Mouse (Mus musculus): ENCODE results near the gene Bcl2l14. TPM values are rescaled to one million over a fixed set of nuclear protein-coding genes. Genes with fewer than 3 reads are reported as not detected.

The Bcl2l14 gene
- polyA plus RNA-seq, 1 experiment from 2014 or later: not detected

DNA sequence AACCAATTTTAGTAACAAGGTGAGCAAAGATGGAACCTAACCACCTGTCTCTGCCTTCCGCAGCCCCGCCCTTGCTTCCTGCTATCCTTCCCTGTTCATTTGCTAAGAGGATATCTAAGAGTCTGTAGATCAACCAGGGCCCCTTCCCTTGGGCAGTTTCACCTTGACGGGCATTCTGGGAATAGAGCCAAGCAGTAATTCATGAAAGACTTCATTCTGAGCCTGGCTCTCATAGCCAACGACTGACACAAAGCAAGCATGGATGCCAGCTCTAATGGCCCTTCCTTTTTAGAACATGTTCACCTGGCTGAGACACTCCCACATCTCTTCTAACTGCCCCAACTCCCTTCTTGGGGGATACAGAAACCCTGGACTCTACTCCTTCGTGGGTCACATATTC, 18.9 kb upstream of the Bcl2l14 start:
- Histone ChIP-seq H3K27ac (replicated peaks) (no peak overlapping the region), H3K36me3 (no peaks in the 10 kb centered on the region), H3K4me3 (no peak overlapping the region), H3K27me3 (no peaks in the 10 kb centered on the region), H3K9me3 (peaks cover 9% of the 10 kb centered on the region), H3K4me1 (replicated peaks) (no peaks in the 10 kb centered on the region), H3K9ac (no peak overlapping the region), H3K4me2 (no peak overlapping the region)
- no peak for ATAC-seq (ENCODE audit: low read depth)
- 71% methylated on average over 5 of the region's 5 CpGs for WGBS

DNA sequence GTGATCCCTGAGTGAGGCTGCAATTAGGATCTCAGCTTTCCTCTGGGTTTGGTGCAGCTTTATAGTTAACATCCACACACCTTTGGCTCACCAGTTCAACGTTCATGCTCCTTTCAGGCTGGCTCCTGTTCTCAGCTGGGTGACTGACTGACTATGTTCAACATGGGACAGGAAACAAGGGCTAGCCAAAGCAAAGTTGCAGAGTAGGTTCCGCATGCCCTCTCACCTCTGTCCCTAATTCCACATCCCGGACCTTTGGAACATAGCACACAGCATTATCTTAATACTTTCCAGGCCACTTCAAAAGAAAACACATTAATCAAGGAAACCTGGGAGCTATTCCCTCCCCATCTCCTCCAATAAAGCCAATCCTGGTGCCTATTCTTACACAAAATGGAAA, 18.3 kb upstream of the Bcl2l14 start:
- Histone ChIP-seq H3K4me1 (replicated peaks) (no peaks in the 10 kb centered on the region), H3K27me3 (no peaks in the 10 kb centered on the region), H3K4me3 (no peak overlapping the region), H3K9me3 (peaks cover 9% of the 10 kb centered on the region), H3K36me3 (no peaks in the 10 kb centered on the region), H3K9ac (no peak overlapping the region), H3K4me2 (no peak overlapping the region), H3K27ac (replicated peaks) (no peak overlapping the region)
- 79% methylated on average over 3 of the region's 3 CpGs for WGBS
- ATAC-seq (ENCODE audit: low read depth): no peak

DNA sequence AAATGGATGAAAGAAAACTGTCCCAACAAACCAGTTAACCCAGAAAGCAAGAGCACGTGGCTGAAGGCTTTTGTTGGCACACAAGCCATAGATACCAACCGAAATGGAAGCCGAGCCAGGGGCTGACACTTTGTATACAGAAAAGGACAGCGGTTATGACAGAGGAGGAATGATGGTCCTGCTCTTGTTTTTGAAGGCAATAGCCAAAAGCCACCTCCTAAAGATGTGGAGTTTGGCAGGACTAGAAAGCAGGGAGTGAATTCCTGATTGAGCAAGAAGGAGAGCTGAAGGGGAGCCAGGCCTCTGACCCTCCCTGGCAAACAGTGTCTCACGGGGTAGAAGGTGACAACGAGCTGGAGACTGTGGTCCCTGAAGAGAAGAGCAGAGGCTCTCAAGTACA, 14.7 kb upstream of the Bcl2l14 start:
- Histone ChIP-seq H3K4me2 (no peak overlapping the region), H3K36me3 (no peaks in the 10 kb centered on the region), H3K4me3 (no peak overlapping the region), H3K9me3 (peaks cover 9% of the 10 kb centered on the region), H3K27me3 (no peaks in the 10 kb centered on the region), H3K4me1 (replicated peaks) (no peaks in the 10 kb centered on the region), H3K9ac (no peak overlapping the region), H3K27ac (replicated peaks) (no peak overlapping the region)
- ATAC-seq (ENCODE audit: low read depth): no peak
- 85% methylated on average over 6 of the region's 6 CpGs for WGBS

- WGBS: 82% methylated on average over 6 of the region's 6 CpGs
- Histone ChIP-seq H3K27me3 (no peaks in the 10 kb centered on the region), H3K4me3 (no peak overlapping the region), H3K36me3 (no peaks in the 10 kb centered on the region), H3K9me3 (no peaks in the 10 kb centered on the region), H3K27ac (replicated peaks) (no peak overlapping the region), H3K9ac (no peak overlapping the region), H3K4me1 (replicated peaks) (peaks cover 7% of the 10 kb centered on the region; the same call in 1 of the 2 replicates), H3K4me2 (no peak overlapping the region)
- no peak for ATAC-seq (ENCODE audit: low read depth)
Observed at GRCm38 (mm10) chr6:134385931-134386330, 10.2 kb upstream of the Bcl2l14 start.

DNA sequence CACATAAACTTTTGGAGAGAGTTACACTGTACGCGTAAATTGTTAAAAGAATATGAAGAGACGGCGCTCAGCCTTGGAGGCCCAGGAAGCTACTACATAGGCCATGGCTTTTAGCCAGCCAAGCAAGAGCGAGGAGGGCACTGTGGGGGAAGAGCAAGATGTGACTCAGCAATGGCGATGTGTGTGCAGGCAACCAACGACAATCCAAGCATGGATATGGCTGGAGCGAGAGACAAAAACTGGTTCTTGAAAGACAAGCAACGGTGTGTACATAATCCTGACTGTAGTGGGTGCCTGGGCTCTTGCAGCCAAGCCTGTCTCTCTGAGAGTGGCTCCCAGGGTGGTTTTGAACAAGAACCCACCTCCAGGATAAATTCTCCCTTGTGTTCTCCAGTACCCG, 8.7 kb upstream of the Bcl2l14 start:
- no peak for ATAC-seq (ENCODE audit: low read depth)
- 91% methylated on average over 10 of the region's 10 CpGs for WGBS

DNA sequence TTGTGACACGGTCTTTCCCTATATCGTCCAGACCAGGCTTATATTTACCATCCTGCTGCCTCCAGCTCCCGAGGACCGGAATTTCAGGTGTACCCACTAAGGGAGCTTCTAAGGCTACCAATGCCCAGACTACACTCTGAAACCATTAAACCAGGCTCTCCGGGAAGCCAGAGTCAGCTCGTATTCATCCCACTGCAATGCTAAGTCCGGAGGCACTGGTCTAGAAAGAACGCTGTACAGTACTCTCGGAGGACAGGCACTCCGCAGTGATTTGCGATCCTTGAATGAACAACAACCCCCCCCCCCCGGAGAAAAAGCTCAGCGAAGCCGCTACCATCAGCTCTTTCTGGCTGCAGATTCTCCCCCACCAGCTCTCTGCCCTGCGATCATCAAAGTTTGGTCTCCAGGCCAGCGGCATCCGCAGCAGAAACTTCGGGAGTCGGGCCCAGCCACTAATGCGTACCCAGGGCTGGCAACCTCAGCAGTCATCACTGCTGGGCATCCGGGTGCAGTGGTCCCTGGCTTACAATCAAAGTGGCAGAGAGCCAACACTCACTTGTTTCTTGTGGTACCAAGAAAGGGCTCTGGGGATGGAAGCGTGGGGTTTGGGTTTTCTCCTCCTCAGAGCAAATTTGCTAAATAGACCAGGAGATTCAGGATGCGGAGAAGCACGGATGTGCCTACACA, 7.6 kb upstream of the Bcl2l14 start:
- Histone ChIP-seq H3K9ac (no peak overlapping the region), H3K4me2 (peak overlapping the region; percentile 22; the same call in 1 of the 2 replicates), H3K27me3 (no peaks in the 10 kb centered on the region), H3K4me1 (replicated peaks) (peaks cover 7% of the 10 kb centered on the region; the same call in 1 of the 2 replicates), H3K4me3 (no peak overlapping the region), H3K27ac (replicated peaks) (no peak overlapping the region), H3K36me3 (no peaks in the 10 kb centered on the region), H3K9me3 (no peaks in the 10 kb centered on the region)
- WGBS: 59% methylated on average over 24 of the region's 24 CpGs
- peak; percentile 78 for ATAC-seq (ENCODE audit: low read depth)

More for the DNA sequence above, 8.7 kb upstream of the Bcl2l14 start:
- no peaks in the 10 kb centered on the region for H3K27me3 ChIP-seq
- H3K27ac ChIP-seq (replicated peaks): no peak overlapping the region
- H3K4me1 ChIP-seq (replicated peaks): peaks cover 7% of the 10 kb centered on the region; the same call in 1 of the 2 replicates
- no peak overlapping the region for H3K4me3 ChIP-seq
- no peaks in the 10 kb centered on the region for H3K9me3 ChIP-seq
- H3K4me2 ChIP-seq: no peak overlapping the region
- H3K36me3 ChIP-seq: no peaks in the 10 kb centered on the region
- no peak overlapping the region for H3K9ac ChIP-seq

DNA sequence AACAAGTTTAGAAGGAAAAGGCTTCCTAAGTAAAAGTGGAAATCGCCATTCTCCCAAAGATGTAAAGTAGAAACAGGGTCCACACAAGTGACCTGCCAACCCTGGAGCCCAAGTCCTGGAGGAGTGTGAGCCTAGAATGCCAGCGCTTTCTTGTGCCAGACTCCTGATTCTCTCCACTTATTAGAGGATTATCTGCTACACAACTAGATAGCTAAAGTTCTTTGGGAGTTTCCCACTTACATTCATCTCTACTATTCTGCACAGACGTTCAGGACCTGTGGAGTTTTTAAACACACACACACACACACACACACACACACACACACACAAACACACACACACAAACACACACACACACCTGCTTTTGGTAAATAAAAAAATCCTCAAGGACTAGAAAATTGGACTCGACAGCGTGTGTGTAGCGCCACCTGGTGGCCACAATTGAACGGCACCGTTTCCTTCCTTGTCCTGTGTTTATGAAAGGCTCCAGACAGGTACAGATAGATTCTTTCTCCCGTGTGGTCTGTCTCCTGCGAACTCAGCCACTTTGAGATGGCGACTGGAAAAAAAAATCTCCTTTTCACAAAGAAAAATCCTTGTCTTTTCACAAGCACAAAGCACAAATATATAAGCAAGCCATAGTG, 6.7 kb upstream of the Bcl2l14 start:
- 22% methylated on average over 11 of the region's 11 CpGs for WGBS
- H3K4me3 ChIP-seq: no peak overlapping the region
- no peak overlapping the region for H3K4me2 ChIP-seq
- H3K9ac ChIP-seq: no peak overlapping the region
- H3K9me3 ChIP-seq: no peaks in the 10 kb centered on the region
- ATAC-seq (ENCODE audit: low read depth): 0 out of 2 replicates have a peak, but pooled peaks have one; percentile 45
- H3K36me3 ChIP-seq: no peaks in the 10 kb centered on the region
- peaks cover 7% of the 10 kb centered on the region; the same call in 1 of the 2 replicates for H3K4me1 ChIP-seq (replicated peaks)
- no peak overlapping the region for H3K27ac ChIP-seq (replicated peaks)
- no peaks in the 10 kb centered on the region for H3K27me3 ChIP-seq

DNA sequence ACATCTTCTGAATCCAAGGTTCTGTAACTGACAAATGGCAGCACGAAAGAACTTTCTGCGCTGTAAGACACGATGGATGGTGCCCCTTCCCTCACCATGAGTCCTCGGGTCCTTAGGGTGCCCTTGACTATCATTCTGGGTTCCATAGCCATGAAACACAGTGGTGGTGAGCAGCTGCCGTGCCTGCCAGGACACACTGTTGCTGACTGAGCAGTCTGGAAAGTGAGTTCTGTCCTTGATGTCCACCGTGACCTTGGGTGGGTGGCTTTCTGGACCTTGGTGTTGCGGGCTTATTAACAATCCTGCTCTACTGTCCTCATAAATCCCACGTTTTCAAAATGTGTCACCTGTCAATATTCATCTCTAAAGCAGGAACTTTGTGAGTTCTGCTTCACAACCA, 6.2 kb upstream of the Bcl2l14 start:
- Histone ChIP-seq H3K9ac (no peak overlapping the region), H3K4me3 (no peak overlapping the region), H3K36me3 (no peaks in the 10 kb centered on the region), H3K27me3 (no peaks in the 10 kb centered on the region), H3K4me2 (no peak overlapping the region), H3K4me1 (replicated peaks) (peaks cover 7% of the 10 kb centered on the region; the same call in 1 of the 2 replicates), H3K27ac (replicated peaks) (no peak overlapping the region), H3K9me3 (no peaks in the 10 kb centered on the region)
- WGBS: 75% methylated on average over 8 of the region's 8 CpGs
- ATAC-seq (ENCODE audit: low read depth): 0 out of 2 replicates have a peak, but pooled peaks have one; percentile 20

DNA sequence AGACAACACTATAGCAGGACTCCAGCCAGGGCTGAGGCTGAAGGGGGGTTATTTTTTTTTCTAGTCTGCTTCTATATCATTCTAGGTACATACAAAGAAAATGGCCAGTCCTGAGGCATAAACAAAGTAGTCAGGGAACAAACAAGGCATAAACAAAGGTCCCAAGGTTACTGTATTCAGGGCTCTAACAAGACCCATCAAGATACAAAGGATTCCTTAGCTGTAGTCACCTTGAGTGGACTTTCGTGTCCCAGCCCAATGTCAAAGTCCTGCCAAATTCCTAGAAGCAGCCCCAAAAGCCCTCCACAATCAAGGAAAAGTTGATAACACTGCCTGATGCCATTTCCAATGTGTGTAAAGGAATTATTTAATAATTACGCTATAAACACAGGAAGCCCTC, 5.3 kb upstream of the Bcl2l14 start:
- Histone ChIP-seq H3K4me3 (no peak overlapping the region), H3K9me3 (no peaks in the 10 kb centered on the region), H3K4me2 (no peak overlapping the region), H3K4me1 (replicated peaks) (peaks cover 7% of the 10 kb centered on the region; the same call in 1 of the 2 replicates), H3K27me3 (no peaks in the 10 kb centered on the region), H3K27ac (replicated peaks) (no peak overlapping the region), H3K36me3 (no peaks in the 10 kb centered on the region), H3K9ac (no peak overlapping the region)
- WGBS: 81% methylated on average over 2 of the region's 2 CpGs
- no peak for ATAC-seq (ENCODE audit: low read depth)

- H3K36me3 ChIP-seq: no peaks in the 10 kb centered on the region
- no peaks in the 10 kb centered on the region for H3K9me3 ChIP-seq
- no peak overlapping the region for H3K27ac ChIP-seq (replicated peaks)
- no peak overlapping the region for H3K9ac ChIP-seq
- ATAC-seq (ENCODE audit: low read depth): no peak
- no peaks in the 10 kb centered on the region for H3K4me1 ChIP-seq (replicated peaks)
- no peak overlapping the region for H3K4me3 ChIP-seq
- no peaks in the 10 kb centered on the region for H3K27me3 ChIP-seq
- H3K4me2 ChIP-seq: no peak overlapping the region
- WGBS: 42% methylated on average over 16 of the region's 16 CpGs
Observed at GRCm38 (mm10) chr6:134402914-134403683, 7.0 kb downstream of the Bcl2l14 start.

GRCm38 (mm10) chr6:134403684-134404070, 7.6 kb downstream of the Bcl2l14 start:
- Histone ChIP-seq H3K27ac (replicated peaks) (no peak overlapping the region), H3K9me3 (no peaks in the 10 kb centered on the region), H3K36me3 (no peaks in the 10 kb centered on the region), H3K4me1 (replicated peaks) (no peaks in the 10 kb centered on the region), H3K9ac (no peak overlapping the region), H3K4me3 (no peak overlapping the region), H3K4me2 (no peak overlapping the region), H3K27me3 (no peaks in the 10 kb centered on the region)
- WGBS: 88% methylated on average over 9 of the region's 9 CpGs
- ATAC-seq (ENCODE audit: low read depth): no peak

GRCm38 (mm10) chr6:134407226-134407625, 11.1 kb downstream of the Bcl2l14 start:
- 71% methylated on average over 5 of the region's 5 CpGs for WGBS
- ATAC-seq (ENCODE audit: low read depth): no peak

More at GRCm38 (mm10) chr6:134407226-134407625, 11.1 kb downstream of the Bcl2l14 start:
- H3K27ac ChIP-seq (replicated peaks): no peak overlapping the region
- H3K9ac ChIP-seq: no peak overlapping the region
- H3K36me3 ChIP-seq: no peaks in the 10 kb centered on the region
- H3K4me2 ChIP-seq: no peak overlapping the region
- H3K9me3 ChIP-seq: no peaks in the 10 kb centered on the region
- H3K4me3 ChIP-seq: no peak overlapping the region
- H3K27me3 ChIP-seq: no peaks in the 10 kb centered on the region
- H3K4me1 ChIP-seq (replicated peaks): no peaks in the 10 kb centered on the region

All from neural tube, embryonic 13.5 days (tissue).